Mouse (Mus musculus): ENCODE data around the gene Anp32e. TPM values are rescaled to one million over a fixed set of nuclear protein-coding genes. Genes with fewer than 3 reads are reported as not detected.
"Not testable (repeated sequence)": the region's sequence is repeated elsewhere in the genome, so short reads cannot be mapped to it uniquely, and the experiment has no call there.

Gene Anp32e
- 353 and 448 TPM in 2 replicates for polyA plus RNA-seq (2012)

GRCm38 (mm10) chr3:95928658-95929503 is at the start of gene Anp32e:
Gene Anp32e, plus strand, starts transcription at chr3:95929246.
- TF ChIP-seq GATA1 (IDR thresholded peaks at IDR 0.05; ENCODE audit: low read length): no peak

GRCm38 (mm10) chr3:95881979-95882815 is 46.8 kb upstream of the Anp32e start, which contains the start of gene Ciart:
Gene Ciart, minus strand, starts transcription at chr3:95882251.
- no peak for TF ChIP-seq GATA1 (IDR thresholded peaks at IDR 0.05; ENCODE audit: low read length)

GRCm38 (mm10) chr3:95882816-95883425 is 46.1 kb upstream of the Anp32e start:
- TF ChIP-seq GATA1 (IDR thresholded peaks at IDR 0.05; ENCODE audit: low read length): no peak

GRCm38 (mm10) chr3:95884400-95884799 is 44.6 kb upstream of the Anp32e start:
- TF ChIP-seq GATA1 (IDR thresholded peaks at IDR 0.05; ENCODE audit: low read length): no peak

GRCm38 (mm10) chr3:95887596-95887995 is 41.5 kb upstream of the Anp32e start:
- no peak for TF ChIP-seq GATA1 (IDR thresholded peaks at IDR 0.05; ENCODE audit: low read length)

GRCm38 (mm10) chr3:95889664-95890063 is 39.4 kb upstream of the Anp32e start:
- TF ChIP-seq GATA1 (IDR thresholded peaks at IDR 0.05; ENCODE audit: low read length): no peak

GRCm38 (mm10) chr3:95891211-95892065 is 37.6 kb upstream of the Anp32e start, which contains the start of gene BC028528:
Gene BC028528, minus strand, starts transcription at chr3:95892005.
- TF ChIP-seq GATA1 (IDR thresholded peaks at IDR 0.05; ENCODE audit: low read length): no peak

- no peak for TF ChIP-seq GATA1 (IDR thresholded peaks at IDR 0.05; ENCODE audit: low read length)
These were observed 36.7 kb upstream of the Anp32e start for GRCm38 (mm10) chr3:95892066-95893052.

- no peak for TF ChIP-seq GATA1 (IDR thresholded peaks at IDR 0.05; ENCODE audit: low read length)
These were observed 35.9 kb upstream of the Anp32e start for GRCm38 (mm10) chr3:95893126-95893525.

- TF ChIP-seq GATA1 (IDR thresholded peaks at IDR 0.05; ENCODE audit: low read length): not testable (repeated sequence)
These were observed 35.3 kb upstream of the Anp32e start, which contains the start of gene Aph1a for GRCm38 (mm10) chr3:95893606-95894316. Gene Aph1a, plus strand, starts transcription at chr3:95893969.

GRCm38 (mm10) chr3:95894317-95895160 is 34.5 kb upstream of the Anp32e start:
- no peak for TF ChIP-seq GATA1 (IDR thresholded peaks at IDR 0.05; ENCODE audit: low read length)
